Mouse (Mus musculus): Measurements from ENCODE around the gene Pgc.
A peak's percentile ranks its signal among the peaks of the same experiment; 100 is the strongest.

Pgc gene

GRCm38 (mm10) chr17:47748791-47749553 is 22.3 kb downstream of the Pgc start:
- ATAC-seq (ENCODE audit: insufficient number of reproducible peaks, low FRiP score, low TSS enrichment) = no peak

- no peak for ATAC-seq (ENCODE audit: insufficient number of reproducible peaks, low FRiP score, low TSS enrichment)
Observed at GRCm38 (mm10) chr17:47749626-47750025, 23.0 kb downstream of the Pgc start.

DNA sequence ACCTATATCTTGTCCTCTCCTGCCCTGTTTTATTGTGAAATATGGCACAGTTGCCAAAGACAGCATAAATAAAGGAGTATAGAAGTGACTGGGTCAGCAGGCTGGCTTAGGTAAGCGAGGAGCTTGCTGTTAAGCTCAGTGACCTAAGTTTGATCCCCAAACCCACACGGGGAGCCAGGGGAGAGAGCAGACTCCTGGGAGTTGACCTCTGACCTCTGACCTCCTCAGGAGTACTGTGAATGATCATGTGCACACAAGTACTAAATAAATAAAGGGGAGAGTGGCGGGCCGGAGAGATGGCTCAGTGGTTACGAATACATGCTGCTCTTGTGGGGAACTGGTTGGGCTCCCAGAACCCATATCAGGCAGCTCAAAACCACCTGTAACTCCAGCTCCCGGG is 23.5 kb downstream of the Pgc start:
- ATAC-seq (ENCODE audit: insufficient number of reproducible peaks, low FRiP score, low TSS enrichment) = no peak

DNA sequence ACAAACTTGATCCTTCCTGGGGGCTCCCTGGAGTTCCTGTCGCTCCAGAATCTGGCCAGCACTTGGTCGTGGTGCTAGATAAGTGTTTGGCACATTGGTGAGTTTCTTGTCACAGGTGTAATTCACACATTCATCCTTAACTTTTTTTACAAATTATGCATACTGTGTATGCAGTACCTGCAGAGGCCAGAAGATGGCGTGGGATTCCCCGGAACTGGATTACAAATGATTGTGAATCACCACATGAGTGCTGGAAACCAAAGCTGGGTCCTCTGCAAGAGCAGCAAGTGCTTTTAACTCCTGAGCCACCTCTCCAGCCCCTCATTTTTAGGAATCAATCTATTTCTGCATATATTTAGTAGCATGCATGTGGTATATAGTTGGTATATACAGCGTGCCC is 25.2 kb downstream of the Pgc start:
- ATAC-seq (ENCODE audit: insufficient number of reproducible peaks, low FRiP score, low TSS enrichment) = no peak

DNA sequence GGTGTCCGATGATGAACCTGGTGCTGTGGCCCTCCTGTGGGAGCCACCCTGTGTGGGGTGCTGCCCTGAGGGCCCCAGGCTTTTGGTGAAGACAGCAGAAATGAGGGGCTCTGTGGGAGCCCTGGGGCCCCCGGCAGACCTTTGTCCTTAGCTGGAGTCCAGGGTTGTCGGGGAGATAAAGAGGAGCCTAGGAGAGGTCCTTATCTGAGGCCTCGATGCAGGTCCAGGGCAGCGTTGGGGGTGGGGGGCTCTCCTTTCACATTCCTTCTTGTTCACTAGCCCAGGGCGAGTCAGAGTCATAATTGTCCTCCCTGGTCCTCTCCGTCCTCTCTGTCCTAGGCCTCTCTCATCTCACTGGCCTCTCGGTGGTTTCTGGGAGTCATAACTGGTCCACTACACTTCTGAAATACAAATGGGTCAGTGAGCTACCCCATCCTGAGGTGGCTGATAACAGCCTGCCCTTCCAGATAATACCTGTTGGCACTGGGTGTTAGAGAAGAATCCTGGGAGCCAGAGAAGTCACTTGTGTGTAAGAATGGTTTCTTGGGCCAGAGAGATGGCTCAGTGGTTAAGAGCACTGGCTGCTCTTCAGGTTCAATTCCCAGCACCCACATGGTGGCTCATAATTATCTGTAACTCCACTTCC is 26.6 kb downstream of the Pgc start:
- no peak for ATAC-seq (ENCODE audit: insufficient number of reproducible peaks, low FRiP score, low TSS enrichment)

- no peak for ATAC-seq (ENCODE audit: insufficient number of reproducible peaks, low FRiP score, low TSS enrichment)
Observed at GRCm38 (mm10) chr17:47754246-47754645, 27.6 kb downstream of the Pgc start.

- no peak for ATAC-seq (ENCODE audit: insufficient number of reproducible peaks, low FRiP score, low TSS enrichment)
Observed at GRCm38 (mm10) chr17:47756366-47756765, 29.7 kb downstream of the Pgc start.

- no peak for ATAC-seq (ENCODE audit: insufficient number of reproducible peaks, low FRiP score, low TSS enrichment)
Observed at GRCm38 (mm10) chr17:47757056-47757610, 30.5 kb downstream of the Pgc start.

DNA sequence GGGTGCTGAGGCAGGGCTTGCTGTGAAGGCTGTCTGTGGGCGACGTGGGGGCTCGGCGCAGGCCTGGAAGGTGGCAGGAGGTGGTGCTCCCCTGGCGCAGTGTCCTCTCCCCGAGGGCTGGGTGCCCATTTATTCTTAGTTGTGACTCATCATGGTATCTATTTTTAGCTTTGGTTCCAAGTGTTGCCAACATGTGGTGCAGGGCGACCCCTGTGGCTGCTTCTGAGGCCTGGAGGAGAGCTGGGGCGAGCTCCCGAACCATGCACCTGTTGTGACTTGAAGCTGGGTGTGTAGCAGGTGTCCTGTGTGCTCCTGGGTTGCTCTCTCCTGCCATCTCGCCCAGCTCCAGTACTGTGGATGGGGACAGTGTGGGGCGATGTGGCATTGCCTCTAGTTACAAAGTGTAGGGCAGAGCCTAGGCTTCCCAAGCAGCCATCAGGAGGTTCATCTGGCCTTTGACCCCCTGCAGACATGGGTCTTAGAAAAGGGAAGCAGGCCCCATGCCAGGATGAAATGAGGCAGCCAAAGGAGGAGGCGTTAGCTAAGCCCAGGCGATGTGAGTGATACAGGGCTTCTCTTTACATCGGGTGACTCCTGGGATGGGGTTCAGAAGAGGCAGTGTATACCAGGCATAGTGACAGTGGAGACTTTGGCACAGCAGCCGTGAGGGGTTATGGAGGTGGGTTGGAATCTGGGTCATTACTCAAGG is 33.2 kb downstream of the Pgc start:
- peak; percentile 8; the same call in 1 of the 2 replicates for ATAC-seq (ENCODE audit: insufficient number of reproducible peaks, low FRiP score, low TSS enrichment)

DNA sequence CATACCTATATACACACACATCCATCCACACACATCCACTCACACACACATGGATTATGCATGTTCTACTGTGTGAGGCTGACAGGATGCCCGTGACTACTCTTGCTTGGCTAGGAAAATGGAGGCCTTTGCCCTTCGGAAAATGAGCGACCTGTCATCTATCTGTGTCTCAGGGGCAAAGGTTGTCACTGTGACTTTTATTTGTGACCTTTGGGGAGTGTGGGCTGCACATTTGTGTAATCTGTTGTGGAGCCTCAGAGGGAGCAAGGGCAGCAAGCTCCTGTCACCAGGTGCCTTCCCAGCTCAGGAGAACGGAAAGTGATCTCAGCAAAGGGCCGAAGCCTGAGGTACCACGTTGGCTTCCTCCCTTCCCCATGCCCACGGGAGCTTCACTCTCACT is 35.4 kb downstream of the Pgc start:
- ATAC-seq (ENCODE audit: insufficient number of reproducible peaks, low FRiP score, low TSS enrichment) = no peak

- ATAC-seq (ENCODE audit: insufficient number of reproducible peaks, low FRiP score, low TSS enrichment) = peak; percentile 63
Observed at GRCm38 (mm10) chr17:47762518-47763340, 36.1 kb downstream of the Pgc start.

DNA sequence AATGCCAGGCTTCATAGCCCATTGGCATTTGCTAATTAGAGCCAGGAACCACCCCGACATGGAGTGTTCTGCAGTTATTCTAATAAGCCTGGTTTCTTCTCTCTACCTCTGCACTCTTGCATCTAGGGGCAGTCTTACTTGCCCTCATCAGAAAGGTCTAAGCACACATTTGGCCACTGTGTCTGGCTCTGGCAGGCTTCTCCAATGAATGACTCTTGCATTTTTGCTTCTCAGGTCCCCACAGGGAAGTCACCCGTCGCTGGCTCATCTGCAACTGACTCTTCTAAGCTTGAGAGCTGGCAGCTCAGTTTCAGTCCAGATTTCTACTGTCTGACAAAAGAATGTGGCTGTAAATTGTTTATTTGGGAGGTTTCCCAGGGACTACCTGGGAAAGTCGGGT is 39.3 kb downstream of the Pgc start:
- no peak for ATAC-seq (ENCODE audit: insufficient number of reproducible peaks, low FRiP score, low TSS enrichment)

GRCm38 (mm10) chr17:47766407-47767043 is 39.9 kb downstream of the Pgc start:
- no peak for ATAC-seq (ENCODE audit: insufficient number of reproducible peaks, low FRiP score, low TSS enrichment)

DNA sequence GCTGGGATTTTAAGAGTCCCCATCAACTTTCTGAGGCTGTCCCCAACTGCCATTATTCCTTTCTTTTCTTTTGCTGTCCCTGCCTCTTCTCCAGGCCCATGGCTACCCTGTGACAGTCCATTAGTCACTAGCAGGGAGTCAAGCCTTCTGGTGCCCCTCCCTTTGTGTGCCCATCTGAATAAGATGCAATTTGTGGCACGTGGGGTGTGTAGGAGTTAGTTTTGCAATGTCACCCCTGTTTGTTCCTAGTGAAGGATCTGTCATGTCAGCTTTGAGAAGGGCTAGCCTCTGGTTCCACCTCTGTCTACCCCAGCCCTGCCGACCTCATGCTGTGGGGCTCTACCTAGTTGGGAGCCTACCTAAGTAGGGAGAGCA is 40.4 kb downstream of the Pgc start:
- no peak for ATAC-seq (ENCODE audit: insufficient number of reproducible peaks, low FRiP score, low TSS enrichment)

- ATAC-seq (ENCODE audit: insufficient number of reproducible peaks, low FRiP score, low TSS enrichment) = no peak
Observed at GRCm38 (mm10) chr17:47767456-47768141, 41.0 kb downstream of the Pgc start.

GRCm38 (mm10) chr17:47768707-47769276 is 42.1 kb downstream of the Pgc start:
- ATAC-seq (ENCODE audit: insufficient number of reproducible peaks, low FRiP score, low TSS enrichment) = no peak

DNA sequence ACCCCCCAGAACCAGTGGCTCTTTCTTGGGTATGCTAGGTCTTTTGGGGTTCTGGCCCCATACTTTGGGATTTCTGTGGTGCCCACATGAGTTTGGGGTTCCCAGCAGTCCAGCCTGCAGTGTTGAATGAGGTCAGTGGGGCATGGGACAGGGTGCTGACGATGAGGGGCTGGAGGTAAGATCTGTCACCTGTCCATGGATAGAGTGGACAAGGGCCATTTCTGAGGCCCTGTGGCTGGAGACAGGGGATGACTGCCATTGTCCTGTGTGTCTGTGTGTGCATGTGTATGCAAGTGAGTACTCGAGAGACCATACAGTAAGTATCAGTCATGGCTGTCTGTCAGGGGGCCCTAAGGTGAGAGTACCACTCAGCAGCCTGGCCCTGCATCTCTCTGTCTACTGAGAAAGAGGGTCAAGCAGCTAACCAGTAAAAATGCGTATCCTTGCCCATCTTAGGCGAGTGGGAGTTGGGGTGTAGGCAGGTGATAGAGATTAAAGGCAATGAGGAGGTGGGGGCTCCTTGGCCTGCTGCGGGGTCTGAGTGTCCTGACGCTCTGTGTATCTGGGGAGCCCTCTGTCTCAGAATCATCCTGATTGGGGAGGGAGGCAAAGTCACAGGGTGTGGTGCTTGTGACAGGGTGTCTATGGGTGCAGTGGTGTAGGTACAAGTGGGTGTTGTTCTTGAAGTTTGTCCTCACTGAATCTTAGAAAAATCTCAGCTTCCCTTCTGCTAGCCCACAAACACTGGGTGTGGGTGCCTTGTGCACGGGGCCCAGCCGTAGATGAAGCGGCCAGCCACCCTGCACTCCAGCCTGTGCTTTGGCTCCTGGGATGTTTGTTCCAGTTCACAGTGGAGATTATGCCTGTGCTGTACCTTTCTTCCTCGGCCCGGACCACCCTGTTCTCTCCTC is 43.0 kb downstream of the Pgc start:
- no peak for ATAC-seq (ENCODE audit: insufficient number of reproducible peaks, low FRiP score, low TSS enrichment)

- no peak for ATAC-seq (ENCODE audit: insufficient number of reproducible peaks, low FRiP score, low TSS enrichment)
Observed at GRCm38 (mm10) chr17:47773604-47774003, 47.0 kb downstream of the Pgc start.
